Mouse (Mus musculus): ENCODE measurements around the gene Rasa3.
A peak's percentile ranks its signal among the peaks of the same experiment; 100 is the strongest.

The Rasa3 gene

GRCm38 (mm10) chr8:13550718-13551573 lies 126.5 kb downstream of the Rasa3 start:
- DNase-seq (ENCODE audit: low spot score), result peak; percentile 97

GRCm38 (mm10) chr8:13548831-13549230 lies 128.6 kb downstream of the Rasa3 start:
- DNase-seq (ENCODE audit: low spot score), result no peak

- DNase-seq (ENCODE audit: low spot score), result no peak
These were observed 129.2 kb downstream of the Rasa3 start for GRCm38 (mm10) chr8:13548235-13548634.

GRCm38 (mm10) chr8:13546421-13546820 lies 131.0 kb downstream of the Rasa3 start:
- no peak for DNase-seq (ENCODE audit: low spot score)

- no peak for DNase-seq (ENCODE audit: low spot score)
These were observed 135.9 kb downstream of the Rasa3 start for GRCm38 (mm10) chr8:13541526-13541925.

- DNase-seq (ENCODE audit: low spot score), result no peak
These were observed 137.3 kb downstream of the Rasa3 start for GRCm38 (mm10) chr8:13540122-13540521.

GRCm38 (mm10) chr8:13538821-13539220 lies 138.6 kb downstream of the Rasa3 start:
- no peak for DNase-seq (ENCODE audit: low spot score)

GRCm38 (mm10) chr8:13537102-13537501 lies 140.3 kb downstream of the Rasa3 start:
- no peak for DNase-seq (ENCODE audit: low spot score)

- DNase-seq (ENCODE audit: low spot score), result no peak
These were observed 144.3 kb downstream of the Rasa3 start for GRCm38 (mm10) chr8:13533123-13533522.

- DNase-seq (ENCODE audit: low spot score), result no peak
These were observed 145.7 kb downstream of the Rasa3 start for GRCm38 (mm10) chr8:13531602-13532171.

GRCm38 (mm10) chr8:13530941-13531340 lies 146.5 kb downstream of the Rasa3 start:
- no peak for DNase-seq (ENCODE audit: low spot score)

- no peak for DNase-seq (ENCODE audit: low spot score)
These were observed 147.0 kb downstream of the Rasa3 start for GRCm38 (mm10) chr8:13530401-13530800.

GRCm38 (mm10) chr8:13529891-13530316 lies 147.5 kb downstream of the Rasa3 start:
- DNase-seq (ENCODE audit: low spot score), result no peak

GRCm38 (mm10) chr8:13529011-13529840 lies 148.2 kb downstream of the Rasa3 start:
- no peak for DNase-seq (ENCODE audit: low spot score)

- no peak for DNase-seq (ENCODE audit: low spot score)
These were observed 156.0 kb downstream of the Rasa3 start for GRCm38 (mm10) chr8:13521392-13521791.

- no peak for DNase-seq (ENCODE audit: low spot score)
These were observed 157.1 kb downstream of the Rasa3 start for GRCm38 (mm10) chr8:13520349-13520748.

GRCm38 (mm10) chr8:13519503-13519902 lies 157.9 kb downstream of the Rasa3 start:
- DNase-seq (ENCODE audit: low spot score), result no peak

- no peak for DNase-seq (ENCODE audit: low spot score)
These were observed 160.1 kb downstream of the Rasa3 start for GRCm38 (mm10) chr8:13517284-13517781.
